Mouse (Mus musculus): ENCODE results near the gene Akirin1. TPM values are rescaled to one million over a fixed set of nuclear protein-coding genes. Genes with fewer than 3 reads are reported as not detected.

Akirin1 gene
- polyA plus RNA-seq, 1 experiment from 2014 or later, result 45.4 TPM

Other genes starting within 250 kb of the Akirin1 start
- gene Macf1, start 66.0 kb downstream of the Akirin1 start, polyA plus RNA-seq (2015; fragmentation: Nextera tagmentation; extraction: Ambion mirVana), result 28.0 and 28.9 TPM in 2 replicates
- 304 and 312 TPM in 2 replicates for gene Ndufs5, start 32.1 kb downstream of the Akirin1 start, polyA plus RNA-seq (2015; fragmentation: Nextera tagmentation; extraction: Ambion mirVana)
- gene Rhbdl2, start 37.5 kb upstream of the Akirin1 start, polyA plus RNA-seq (2015; fragmentation: Nextera tagmentation; extraction: Ambion mirVana), result 2.9 TPM in 2 replicates
- not detected in 2 replicates for gene 4933427I04Rik, start 109.3 kb upstream of the Akirin1 start, polyA plus RNA-seq (2015; fragmentation: Nextera tagmentation; extraction: Ambion mirVana)
- 101 and 110 TPM in 2 replicates for gene Mycbp, start 154.5 kb upstream of the Akirin1 start, polyA plus RNA-seq (2015; fragmentation: Nextera tagmentation; extraction: Ambion mirVana)
- gene Rragc, start 167.1 kb upstream of the Akirin1 start, polyA plus RNA-seq (2015; fragmentation: Nextera tagmentation; extraction: Ambion mirVana), result 56.3 and 57.4 TPM in 2 replicates
- gene 4930535I16Rik, start 167.7 kb upstream of the Akirin1 start, polyA plus RNA-seq (2015; fragmentation: Nextera tagmentation; extraction: Ambion mirVana), result not detected in 2 replicates

All from intestine, embryonic 15.5 days (tissue).